Mouse (Mus musculus): ENCODE measurements around the gene Lgr5.

Lgr5 gene

GRCm38 (mm10) chr10:115570577-115570976, 17.0 kb downstream of the Lgr5 start:
- DNase-seq (ENCODE audit: low read depth), result no peak

DNA sequence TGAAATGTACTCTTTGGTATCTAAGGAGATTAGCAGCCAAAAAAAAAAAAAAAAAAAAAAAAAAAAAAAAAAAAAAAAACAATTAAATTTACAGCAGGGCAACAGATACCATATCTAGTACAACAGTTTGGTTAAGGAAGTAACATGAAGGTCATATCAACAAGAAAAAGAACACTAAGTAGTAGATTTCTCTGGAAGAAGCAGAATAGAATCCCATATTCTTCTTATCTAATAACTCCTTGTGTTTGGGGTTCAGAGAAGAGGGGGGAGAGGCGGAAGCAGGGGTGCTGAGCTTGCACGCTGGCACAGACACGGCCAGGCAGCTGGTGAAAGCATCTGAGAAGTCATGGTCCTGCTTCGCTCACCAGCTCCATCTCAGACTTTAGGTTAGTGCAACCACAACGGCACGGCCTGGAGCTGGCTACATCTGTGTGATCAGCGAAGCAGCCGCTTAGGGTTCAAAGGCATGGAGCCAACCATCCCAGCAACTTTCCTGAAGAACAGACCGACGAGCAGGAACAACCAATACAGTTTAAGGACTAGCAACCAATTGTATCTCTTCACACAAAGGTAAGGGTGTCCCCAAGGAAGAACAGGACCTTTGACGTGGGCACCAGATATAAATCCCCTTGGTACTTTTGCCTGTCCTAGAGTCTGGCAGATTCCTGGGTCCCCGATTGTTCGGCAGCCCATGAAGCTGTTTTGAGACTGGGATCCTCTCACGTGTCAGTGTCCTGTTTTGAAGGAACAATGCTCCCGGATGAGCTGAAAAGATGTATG, 17.7 kb downstream of the Lgr5 start, which contains the start of gene A930009A15Rik:
TSS of gene A930009A15Rik (plus strand) at position 275 of the 780 bp plus-strand sequence.
- no peak for DNase-seq (ENCODE audit: low read depth)

- no peak for DNase-seq (ENCODE audit: low read depth)
Observed at GRCm38 (mm10) chr10:115563961-115564360, 23.6 kb downstream of the Lgr5 start.

DNA sequence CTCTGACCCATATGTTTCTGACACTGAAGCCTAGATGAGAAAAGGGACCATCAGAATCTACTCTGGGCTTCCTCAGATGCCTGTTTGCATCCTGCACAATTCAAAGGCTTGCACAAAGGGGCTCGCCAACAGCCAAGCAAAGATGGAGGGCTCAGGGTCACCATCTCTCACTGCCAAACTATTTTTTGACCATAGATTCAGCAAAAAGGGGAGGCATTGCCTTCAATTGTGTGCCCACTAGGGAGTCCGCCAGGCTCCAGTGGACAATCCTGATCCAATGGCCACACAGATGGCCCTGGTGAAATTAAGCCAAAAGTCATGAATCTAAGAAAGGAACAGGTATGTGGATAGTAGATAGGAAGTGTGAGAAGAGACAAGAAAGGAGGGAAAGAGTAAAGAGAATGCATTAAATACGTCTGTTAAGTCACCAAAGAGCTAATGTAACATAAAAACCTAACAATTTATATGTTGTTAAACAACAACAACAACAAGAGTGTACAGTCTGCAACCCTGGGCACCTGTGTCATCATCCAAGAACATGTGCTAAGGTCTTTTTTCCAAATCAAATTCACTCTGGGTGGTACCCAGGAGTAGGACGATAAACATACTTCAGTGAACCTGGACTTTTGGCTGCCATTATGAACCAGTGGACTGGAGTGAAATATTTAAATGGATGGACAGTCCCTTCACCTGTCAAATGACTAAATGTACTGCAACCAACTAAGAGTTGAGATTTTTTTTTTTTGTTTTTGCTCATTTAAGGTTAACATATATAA, 24.5 kb downstream of the Lgr5 start:
- no peak for DNase-seq (ENCODE audit: low read depth)

DNA sequence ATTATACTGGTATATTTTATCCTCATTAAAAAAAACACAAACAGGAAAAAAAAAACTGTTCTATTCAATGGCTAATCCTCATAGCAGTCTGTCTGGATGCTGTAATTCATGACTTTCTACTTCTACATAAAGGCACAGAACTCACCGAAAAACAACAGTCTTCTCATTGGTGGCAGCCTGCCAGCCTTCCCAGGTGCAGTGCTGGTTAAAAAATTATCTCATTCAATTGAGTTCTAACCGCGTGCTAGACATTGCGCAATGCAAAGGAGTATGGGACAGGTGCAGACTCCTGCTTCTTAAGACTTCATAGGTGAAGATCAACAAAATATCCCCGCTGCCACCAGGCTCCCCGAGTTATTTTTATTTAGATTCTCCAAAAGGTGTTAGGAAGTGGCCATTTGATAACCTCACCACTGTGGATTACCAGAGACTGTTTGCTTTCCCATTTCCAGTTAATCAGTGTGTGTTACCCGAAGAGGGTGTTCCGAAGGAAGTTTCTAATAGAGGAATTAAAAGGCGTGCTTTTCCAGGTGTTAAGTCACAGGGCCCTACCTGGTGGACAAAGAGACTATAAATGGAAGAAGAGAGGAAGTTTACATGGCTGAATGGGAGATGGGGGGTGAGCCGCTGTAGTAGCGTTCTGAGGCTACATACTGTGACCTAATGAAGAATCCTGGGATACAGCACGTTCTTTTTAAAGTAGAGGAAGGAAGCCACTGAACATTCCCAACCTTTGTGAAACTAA, 26.3 kb downstream of the Lgr5 start:
- DNase-seq (ENCODE audit: low read depth), result no peak

GRCm38 (mm10) chr10:115556738-115557242, 30.8 kb downstream of the Lgr5 start:
- no peak for DNase-seq (ENCODE audit: low read depth)

DNA sequence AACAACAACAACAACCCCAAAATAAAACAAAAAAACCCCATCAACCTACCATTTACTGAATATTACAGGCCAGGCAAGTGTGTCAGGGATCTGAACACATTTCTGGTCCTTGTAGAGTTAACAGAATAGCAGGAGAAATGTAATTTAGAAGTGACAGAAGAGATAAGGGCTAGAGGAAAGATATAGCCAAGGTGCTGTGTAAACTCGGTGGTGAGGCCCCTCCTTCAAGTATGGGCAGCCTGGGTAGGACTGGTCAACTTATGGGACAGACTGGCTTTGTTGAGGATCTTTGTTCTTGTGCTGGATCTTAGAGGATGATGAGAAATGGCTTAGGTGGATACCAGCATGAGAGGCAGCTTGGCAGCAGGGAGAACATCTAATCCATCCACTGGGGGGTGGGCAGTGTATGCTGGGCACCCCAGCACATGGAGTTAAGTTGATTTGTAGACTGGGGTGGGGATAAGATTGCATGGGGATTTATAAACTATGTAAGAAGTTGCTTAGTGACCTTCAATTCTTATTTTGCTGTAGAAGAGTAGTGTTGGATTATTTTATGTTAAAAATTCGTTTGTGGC, 32.3 kb downstream of the Lgr5 start:
- DNase-seq (ENCODE audit: low read depth), result no peak

DNA sequence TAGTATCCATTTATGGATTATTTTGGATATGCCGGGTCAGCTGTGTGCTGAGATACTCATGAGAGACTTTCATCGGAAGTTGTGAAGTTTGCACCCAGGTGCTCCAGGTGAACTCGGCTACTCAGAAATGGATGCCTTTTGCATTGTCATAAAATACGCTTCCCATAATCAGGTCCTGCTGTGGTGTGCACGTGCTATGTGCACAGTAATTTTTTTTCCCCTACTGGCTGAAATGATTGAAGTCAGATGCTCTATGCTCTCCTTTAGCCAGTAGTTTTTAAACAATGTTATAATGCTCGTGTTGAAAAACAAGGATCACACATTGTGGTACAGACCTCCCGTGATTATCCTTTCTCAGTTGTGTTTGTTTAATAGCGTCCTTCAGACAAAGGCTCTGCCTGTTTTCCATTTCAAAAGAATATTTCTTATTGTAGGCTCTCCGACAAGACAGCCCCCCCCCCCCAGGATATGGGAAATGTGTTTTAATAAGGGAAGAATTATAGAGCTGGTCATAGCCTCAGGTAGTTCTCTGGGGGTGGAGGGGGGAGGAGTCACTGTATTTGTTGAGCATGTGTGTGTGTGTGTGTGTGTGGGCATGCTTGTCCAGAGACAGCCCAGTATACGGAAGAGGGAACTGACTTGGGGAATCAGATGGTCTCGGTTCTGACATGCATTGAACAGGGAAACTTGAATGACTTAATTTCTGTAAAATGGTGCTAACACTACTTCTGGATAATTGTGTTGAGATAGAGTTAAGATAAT, 34.0 kb downstream of the Lgr5 start:
- no peak for DNase-seq (ENCODE audit: low read depth)

GRCm38 (mm10) chr10:115551069-115551468, 36.5 kb downstream of the Lgr5 start:
- DNase-seq (ENCODE audit: low read depth), result no peak

DNA sequence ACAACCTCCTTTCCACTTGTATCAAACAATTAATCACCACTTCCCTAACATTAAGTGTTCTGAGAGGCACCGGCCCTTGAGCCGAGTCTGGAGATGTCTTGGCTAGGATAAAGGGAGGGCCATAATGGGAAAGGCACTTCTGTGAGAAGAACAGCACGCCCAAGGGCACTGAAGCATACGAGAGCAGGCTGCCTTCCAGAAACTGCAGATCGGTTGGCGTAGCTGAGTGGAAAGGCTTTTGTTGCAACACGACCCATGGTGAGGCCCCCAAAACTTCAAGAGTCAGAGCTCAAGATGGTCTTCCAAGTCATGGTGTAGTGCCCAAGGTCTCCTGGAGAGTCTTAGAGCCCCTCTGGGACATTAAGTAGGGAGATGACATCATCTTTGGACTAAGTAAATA, 37.3 kb downstream of the Lgr5 start:
- no peak for DNase-seq (ENCODE audit: low read depth)

- no peak for DNase-seq (ENCODE audit: low read depth)
Observed at GRCm38 (mm10) chr10:115542917-115543316, 44.7 kb downstream of the Lgr5 start.

- peak; percentile 72 for DNase-seq (ENCODE audit: low read depth)
Observed at GRCm38 (mm10) chr10:115530746-115531145, 56.8 kb downstream of the Lgr5 start.

- DNase-seq (ENCODE audit: low read depth), result no peak
Observed at GRCm38 (mm10) chr10:115529768-115530167, 57.8 kb downstream of the Lgr5 start.

DNA sequence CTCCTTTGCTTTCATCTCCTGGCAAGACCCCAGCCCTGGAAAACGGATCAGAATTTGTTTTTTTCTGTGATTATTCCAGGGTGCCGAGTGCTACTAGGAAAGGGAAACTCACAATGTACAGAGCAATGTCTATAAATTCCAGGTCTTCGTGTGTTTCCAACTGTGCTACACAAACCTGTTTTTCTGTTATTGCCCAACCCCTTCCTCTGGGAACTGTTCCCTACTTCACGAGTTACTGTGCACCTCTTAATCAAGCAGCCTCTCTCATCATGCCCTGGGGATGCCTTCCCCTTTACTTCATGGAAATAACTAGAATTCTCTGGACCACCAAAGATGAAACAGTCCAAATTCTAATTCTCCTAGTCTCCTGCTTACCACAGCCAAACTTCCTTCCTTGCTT, 58.7 kb downstream of the Lgr5 start:
- DNase-seq (ENCODE audit: low read depth), result no peak

DNA sequence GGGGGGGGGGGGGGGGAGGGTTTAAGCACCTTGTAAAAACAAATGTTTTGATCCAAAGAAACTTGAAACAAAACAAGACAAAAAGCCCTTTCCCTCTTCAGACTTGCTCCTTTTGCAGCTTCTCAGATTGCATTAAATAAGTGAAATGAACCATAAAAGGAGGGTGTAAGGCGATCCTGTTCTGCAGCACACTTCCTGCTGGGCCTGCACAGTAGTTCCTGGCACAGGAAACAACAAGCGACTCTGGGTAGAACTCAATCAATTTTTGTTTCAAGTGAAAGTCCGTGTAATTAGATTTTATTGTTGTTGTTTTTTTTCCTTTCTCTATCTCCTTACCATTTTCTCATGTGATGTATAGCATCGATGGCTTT, 66.5 kb downstream of the Lgr5 start:
- peak; percentile 63 for DNase-seq (ENCODE audit: low read depth)

- no peak for DNase-seq (ENCODE audit: low read depth)
Observed at GRCm38 (mm10) chr10:115520200-115521080, 67.1 kb downstream of the Lgr5 start.

GRCm38 (mm10) chr10:115518845-115519244, 68.7 kb downstream of the Lgr5 start:
- peak; percentile 12 for DNase-seq (ENCODE audit: low read depth)

DNA sequence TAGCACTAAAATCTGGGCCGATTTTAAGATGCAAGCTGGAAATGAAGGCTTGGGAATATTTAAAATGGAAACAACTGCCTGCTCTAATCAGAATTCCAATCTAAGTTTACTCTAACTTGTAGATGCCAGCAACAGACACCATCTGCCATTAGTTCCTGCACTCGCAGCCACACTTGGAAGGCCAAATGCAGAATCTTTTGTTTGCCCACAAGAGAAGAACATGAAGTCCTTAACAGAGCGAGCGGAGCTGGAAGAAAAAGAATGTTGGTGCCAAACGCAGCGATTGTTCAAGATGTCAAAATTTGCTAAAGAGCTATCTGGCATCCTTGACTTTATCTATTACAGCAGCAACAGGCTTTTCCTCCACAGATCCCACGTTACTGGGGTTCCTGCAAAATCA, 72.1 kb downstream of the Lgr5 start:
- no peak for DNase-seq (ENCODE audit: low read depth)

GRCm38 (mm10) chr10:115510959-115511358, 76.6 kb downstream of the Lgr5 start:
- no peak for DNase-seq (ENCODE audit: low read depth)

DNA sequence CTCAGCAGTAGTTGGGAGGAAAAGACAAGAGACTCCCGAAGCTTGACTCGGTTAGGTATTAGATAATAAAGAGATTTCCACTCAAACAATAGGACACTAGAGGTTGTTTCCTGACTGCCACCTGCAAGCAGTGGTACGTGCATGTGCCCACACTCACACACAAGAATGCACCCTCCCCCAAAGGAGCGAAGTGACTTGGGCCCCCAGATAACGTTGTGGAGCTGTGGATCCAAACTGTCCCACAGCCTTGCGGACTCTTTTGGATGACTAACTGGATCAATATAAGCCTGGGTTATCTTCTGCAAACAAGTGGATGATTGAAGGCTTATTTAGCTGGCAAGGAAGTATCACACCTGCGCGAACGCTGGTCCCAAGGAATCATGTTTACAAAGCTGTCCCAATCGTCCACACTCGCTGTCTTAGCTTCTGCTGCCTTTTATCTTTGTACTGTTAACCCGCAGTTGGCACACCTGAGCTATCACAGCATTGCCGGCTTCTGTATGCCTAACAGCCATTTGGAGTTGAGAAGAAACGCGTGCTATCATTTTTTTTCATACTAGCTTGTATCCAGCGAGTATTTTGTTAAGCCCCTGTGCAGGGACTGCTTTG, 81.8 kb downstream of the Lgr5 start:
- no peak for DNase-seq (ENCODE audit: low read depth)
